Mouse (Mus musculus) megakaryocyte, embryonic 14.5 days (primary cell): ENCODE results near the gene Lats2.

Experiments
- FLI1 ChIP-seq: IDR thresholded peaks from 2 replicates; pipeline ENCODE4 v1.6.1; 2012; ENCODE audit warnings: low read length, inconsistent platforms, mixed read lengths
- GATA1 ChIP-seq: IDR thresholded peaks from 3 replicates; pipeline ENCODE4 v1.6.1; 2012; ENCODE audit warnings: mixed read lengths, low read length, inconsistent platforms, borderline replicate concordance

- TF ChIP-seq GATA1 (no peak), FLI1 (no peak)
Measured at GRCm38 (mm10) chr14:57745291-57745969, 12.8 kb downstream of the Lats2 start.
